Mouse (Mus musculus) kidney, postnatal 14 days (tissue): Measurements from ENCODE around the gene Gm20696.

Source experiments
- DNase-seq: peaks from one replicate; pipeline ENCODE4 v3.0.0; 2022; ENCODE audit warnings: mixed read lengths

The Gm20696 gene

DNA sequence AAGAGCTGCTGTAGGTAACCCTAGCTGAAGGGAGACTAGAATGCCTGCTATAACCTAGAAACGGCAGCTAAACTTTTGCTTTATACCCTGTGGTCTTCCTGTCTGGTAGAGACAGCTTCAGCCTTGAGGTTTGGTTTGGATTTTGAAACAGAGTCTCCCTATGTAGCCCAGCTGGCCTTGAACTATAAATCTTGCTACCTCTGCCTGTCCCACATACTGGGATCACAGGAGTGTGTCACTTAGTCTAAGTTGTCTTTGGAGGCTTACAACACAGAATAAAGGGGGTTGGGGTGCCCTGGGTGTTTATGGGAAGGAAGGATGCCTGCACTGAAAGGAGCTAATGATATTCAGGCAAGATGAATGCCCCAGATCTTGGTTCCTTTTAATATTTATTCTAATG is 113.8 kb downstream of the Gm20696 start:
- DNase-seq = no peak

DNA sequence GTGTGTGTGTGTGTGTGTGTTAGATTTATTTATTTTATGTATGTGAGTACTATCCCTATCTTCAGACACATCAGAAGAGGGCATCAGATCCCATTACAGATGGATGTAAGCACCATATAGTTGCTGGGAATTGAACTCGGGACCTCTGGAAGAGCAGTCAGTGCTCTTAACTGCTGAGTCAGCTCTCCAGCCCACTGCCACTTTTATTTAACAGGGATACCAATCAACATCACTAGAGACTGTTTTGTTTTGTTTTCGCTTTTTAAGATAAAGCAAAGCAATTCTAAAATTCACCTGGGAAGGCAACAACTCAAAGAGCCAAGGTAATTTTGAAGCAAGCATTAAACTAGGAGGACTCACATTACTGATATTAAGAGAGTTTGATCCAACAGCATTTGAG is 120.2 kb downstream of the Gm20696 start:
- no peak for DNase-seq

DNA sequence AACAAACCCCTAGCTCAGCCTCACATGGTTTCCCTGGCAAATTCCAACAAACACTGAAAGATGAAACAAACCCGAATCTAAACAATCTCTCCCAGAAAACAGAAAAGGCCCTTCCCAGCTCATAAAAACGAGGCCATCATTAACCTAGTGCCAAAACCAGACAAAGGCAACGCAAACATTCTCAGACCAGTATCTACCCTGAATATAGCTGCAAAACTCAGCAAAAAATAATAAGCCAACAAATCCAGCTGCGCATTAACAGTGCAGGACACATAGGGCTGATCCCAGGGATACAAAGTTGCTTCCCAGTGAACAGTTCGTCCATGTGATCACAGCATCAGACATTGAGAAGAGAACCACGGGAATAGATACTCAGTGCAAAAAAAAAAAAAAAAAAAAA is 121.2 kb downstream of the Gm20696 start:
- DNase-seq = no peak

DNA sequence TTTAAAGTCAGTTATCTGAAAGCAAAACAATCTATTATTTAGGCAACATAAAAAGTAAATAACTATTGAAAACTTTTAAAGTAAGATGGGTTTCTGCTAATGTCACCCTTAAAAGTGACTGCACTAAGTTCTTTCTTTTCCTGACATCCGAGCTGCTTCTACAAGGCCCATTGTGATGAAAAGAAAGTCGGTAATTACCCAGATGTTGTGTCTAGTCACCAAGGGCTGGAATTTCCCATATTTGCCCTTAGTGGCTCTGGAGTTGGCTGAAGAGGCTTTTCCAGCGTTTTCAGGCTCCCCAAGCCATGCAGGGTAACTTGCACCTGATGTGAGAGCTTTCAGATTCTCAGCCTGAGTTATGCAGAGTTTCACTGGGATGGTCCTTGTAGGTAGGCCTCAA is 125.5 kb downstream of the Gm20696 start:
- no peak for DNase-seq

DNA sequence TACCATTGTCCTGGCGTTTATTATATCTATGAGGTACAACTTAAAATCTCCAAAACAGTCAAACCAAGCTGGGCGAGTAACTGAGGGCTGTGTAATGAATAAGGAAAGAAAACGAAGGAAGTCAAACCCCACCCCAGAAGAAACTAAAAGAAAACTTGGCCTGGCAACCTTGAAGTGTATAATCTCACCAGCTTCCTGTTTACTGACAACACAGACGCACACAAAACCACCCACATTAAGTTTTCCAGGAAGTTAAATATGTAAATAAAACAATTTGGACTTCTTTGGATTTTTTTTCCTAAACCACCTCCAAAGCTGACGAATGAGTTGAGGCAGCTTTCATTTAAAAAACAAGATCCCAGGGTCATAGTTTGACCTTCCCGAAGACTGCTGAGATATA is 125.9 kb downstream of the Gm20696 start:
- no peak for DNase-seq

DNA sequence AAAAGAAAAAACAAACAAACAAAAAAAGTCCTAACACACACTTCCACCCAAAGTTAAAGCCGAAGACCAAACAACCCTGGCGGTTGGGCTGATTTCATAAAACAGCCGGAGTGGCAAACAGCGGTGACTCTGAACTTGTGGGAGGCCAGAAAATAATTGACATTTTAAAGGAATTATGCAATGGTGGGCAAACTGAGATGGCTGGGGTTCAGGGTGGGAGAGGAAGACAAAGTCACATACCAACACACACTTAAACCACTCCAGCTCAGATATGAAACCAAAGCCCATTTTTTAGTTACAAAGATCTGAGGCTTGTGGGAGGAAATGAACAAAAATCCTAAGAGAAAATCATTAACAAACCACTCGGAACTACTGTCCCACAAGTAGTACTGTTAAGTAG is 126.5 kb downstream of the Gm20696 start:
- no peak for DNase-seq

DNA sequence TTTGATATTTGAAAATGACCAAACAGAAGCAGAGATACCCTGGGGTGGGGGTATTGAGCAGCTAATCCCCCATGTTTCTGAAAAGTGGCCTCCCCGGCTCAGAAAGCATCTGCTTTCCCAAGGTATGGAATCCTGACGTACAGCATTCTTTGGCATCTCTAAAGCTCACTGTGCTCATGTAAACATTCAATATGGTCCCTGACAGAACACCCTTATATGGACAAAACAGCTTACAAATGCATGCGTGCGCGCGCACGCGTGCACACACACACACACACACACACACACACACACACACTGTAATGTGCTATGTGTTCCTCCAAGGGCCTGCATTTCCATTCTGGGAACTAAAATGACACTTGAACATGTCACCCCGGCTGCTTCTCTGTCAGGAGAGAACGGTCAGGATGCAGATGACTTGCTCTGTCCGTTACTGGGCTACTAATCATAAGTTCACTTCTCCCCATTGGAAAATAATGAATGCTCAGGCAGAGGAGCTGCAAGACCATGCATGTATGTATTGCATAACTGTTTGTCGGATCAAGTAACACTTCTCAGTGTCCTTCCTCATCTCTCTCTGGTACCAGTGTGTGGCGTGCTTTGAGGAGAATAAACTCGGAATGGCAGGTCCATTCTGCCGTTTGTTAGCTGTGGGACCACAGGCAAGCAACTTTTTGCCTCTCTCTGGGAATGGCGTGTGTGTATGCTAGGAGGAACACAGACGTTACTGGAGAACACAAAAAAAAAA is 128.2 kb downstream of the Gm20696 start:
- no peak for DNase-seq

DNA sequence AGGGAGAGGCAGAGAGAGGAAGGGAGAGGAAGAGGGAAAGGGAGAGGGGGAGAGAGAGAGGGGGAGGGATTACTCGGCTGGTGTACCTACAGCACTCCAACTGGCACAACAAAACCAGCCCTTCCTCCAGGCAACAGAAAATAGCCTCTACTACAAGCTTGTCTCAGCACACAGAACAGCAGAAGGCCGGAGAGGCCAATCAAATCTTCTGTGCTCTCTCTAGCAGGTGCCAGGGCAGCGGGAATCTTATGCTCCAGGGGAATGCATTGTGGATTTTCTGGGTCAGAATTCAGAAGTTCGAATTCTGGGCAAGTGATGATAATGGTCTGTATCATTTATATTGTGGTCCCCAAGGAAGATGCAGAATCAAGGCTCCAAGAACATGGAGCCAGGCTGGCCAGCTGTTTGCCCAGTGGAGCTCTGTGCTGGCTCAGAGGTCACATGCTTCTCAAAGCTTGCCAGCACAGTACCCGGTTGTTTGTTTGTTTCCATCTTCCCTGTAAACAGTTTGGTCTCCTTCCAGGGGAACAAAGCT is 132.3 kb downstream of the Gm20696 start:
- no peak for DNase-seq

DNA sequence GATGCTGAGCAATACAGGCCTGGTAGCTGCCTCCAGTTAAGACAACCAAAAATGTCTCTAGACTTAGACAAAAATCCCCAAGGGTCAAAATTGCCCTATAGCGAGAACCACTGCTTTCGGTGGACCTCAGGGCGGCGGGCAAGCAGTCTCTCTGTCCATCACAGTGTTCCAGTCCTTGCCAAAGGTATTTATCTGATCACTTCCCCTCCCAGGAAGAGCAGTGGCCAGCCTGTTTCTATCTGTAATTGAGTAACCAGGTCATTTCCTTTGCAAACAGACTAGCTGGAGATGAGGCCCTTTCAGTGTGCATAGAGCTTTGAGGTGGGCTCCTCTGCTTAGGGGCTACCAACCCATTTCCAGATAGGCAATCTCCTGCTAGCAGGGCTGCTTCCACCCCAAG is 134.1 kb downstream of the Gm20696 start:
- DNase-seq = no peak

DNA sequence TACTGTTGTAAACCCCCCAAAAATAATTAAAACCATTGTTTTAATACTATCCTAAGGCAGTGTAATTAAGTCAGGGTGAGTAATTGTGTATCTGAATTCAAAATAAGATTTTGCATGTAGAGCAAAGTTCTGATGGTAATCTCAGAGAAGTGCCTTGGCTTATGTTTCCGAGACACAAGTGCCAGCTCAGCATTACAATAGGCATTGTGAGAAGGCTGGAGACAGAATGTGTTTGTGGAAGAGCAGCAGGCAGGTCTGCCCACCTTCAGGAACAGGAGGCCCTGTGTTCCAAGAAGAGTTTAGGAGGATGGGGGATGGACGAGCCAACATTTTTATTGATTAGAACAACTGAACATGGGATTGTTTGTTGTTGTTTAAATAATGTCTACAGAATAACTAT is 137.6 kb downstream of the Gm20696 start:
- no peak for DNase-seq

DNA sequence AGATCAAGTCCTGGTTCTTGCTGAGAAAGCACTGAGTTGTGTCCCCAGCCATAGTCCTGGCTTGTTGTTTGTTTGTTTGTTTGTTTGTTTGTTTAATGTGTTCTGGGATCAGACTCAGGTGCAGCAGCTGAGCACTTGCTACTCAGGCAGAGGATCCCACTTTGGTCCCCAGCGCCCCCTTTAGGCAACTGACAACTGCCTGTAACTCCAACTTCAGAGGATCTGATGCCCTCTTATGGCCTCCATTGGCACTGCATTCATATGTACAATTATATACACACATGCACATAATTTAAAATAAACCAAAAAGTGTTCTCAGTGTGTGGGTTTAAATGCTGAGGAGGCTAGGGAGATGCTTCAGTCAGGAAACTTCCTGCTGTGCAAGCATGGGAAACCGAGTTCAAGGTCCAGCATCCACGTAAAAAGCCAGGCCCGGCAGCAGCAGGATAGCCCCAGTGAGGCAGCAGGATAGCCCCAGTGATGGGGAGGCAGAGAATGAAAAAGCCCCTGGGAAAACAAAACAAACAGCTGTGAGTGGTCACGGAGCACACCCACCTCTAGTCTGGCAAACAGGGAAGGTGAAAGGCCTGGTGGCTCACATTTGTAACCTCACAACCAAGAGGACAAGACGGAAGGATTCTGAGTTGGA is 139.0 kb downstream of the Gm20696 start:
- no peak for DNase-seq

DNA sequence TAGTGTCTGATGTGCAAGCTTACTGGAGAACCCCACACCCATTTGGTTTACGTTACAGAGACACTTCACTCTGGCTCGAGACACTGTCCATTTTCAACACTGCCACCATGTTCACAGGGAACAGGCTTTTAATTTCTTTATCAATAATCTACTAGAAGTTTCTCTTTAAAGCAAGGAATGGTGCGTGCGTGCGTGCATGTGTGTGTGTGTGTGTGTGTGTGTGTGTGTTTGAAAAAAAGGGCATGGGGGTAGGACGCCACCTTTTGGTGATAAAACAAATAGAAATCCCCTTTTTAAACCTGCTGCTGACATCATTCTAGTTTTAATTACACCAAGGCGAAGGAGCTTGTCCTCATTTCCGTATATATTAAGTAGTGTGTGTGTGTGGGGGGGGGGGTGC is 141.2 kb downstream of the Gm20696 start:
- DNase-seq = peak; percentile 30

DNA sequence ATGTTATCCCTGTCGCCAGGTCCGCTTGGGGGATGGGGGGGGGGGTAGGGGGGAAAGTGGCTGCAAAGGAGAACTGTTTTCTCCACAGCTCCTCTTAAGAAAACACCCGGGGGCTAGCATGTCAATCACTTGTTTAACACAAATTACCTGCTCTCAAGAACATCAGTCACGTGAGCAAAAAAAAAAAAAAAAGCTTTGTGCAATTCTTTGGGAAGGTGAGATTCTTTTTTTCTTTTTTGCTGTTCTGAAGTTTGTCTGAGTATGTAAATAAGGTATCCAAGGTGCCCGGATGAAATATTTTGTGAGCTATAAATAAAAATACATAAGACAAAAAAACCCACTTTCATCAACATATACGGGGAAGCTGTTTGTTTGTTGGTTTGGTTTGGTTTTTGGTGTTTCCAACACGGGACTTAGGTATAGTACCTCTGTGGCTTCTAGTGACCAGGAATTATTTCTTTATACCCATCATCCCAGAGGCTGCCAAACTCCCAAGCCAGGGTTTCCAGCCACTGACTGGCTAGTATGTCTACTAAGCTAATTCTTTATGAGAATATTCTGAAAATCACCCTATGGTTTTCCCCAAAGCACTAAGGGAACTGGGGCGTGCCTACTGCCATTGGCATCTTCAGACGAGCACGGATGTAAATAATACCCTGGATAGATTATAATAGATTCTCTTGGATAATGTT is 142.8 kb downstream of the Gm20696 start:
- no peak for DNase-seq

DNA sequence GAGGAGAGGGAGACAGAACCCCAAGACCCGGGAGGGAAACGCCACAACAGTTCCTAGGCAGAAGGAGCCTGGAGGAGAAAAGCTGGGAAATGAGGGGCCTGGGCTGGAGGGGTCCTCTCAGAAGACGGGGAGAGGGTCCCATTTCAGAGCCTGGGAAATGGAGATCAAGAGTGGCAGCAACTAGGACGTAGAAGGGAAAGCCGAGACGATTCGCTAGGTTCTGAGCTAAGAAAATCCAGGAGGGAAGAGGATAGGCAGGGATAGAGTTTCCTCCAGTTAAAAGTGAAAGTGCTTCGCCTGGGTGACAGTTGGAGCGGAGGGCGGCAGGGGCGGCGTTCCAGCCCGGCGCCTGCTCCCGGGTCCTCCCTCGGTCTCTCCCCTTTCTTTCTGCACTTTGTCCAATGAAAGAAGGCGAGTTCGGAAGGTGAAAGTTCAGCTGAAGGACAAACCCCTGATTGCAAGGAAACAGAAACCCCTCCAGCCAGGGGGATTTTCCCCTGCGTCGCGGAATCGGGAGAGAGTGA is 143.4 kb downstream of the Gm20696 start:
- DNase-seq = peak; percentile 88

DNA sequence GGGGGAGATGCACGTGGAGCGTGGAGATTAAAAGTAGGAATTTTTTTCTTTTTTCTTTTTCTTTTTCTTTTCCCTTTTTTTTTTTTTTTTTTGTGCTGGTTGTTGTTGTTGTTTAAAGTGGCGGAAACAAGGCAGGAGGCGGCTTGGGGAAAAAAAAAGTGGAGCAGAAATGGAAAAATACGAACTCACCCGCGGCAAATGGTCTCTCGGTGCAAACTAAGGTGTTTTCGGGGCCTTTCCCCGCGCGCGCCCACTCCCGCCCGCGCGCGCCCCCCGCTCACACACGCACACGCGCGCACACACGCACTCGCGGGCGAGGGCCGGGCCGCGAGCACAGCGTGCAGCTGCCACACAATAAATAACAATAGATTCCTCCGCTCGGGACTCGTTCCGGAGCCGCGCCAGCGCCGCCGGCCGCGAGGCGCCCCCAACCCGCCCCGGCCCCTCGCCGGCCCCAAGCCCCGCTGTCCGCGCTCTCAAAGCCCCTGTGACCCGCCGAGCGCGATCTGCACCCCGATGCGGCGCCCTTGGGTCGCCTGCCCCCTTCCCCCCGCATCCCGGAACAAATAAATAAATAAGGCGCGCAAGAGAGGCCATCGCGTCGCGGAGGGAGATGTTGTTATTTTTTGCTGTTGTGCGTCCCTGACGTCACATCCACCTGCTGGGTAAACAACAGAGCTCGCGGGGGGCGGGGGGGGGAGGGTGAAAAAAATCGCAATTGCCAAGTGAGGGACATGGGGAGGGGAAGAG is 144.1 kb downstream of the Gm20696 start, which contains the start of gene Foxp1:
TSS of gene Foxp1 (minus strand) at position 363 of the 750 bp plus-strand sequence.
- DNase-seq = peak; percentile 89

DNA sequence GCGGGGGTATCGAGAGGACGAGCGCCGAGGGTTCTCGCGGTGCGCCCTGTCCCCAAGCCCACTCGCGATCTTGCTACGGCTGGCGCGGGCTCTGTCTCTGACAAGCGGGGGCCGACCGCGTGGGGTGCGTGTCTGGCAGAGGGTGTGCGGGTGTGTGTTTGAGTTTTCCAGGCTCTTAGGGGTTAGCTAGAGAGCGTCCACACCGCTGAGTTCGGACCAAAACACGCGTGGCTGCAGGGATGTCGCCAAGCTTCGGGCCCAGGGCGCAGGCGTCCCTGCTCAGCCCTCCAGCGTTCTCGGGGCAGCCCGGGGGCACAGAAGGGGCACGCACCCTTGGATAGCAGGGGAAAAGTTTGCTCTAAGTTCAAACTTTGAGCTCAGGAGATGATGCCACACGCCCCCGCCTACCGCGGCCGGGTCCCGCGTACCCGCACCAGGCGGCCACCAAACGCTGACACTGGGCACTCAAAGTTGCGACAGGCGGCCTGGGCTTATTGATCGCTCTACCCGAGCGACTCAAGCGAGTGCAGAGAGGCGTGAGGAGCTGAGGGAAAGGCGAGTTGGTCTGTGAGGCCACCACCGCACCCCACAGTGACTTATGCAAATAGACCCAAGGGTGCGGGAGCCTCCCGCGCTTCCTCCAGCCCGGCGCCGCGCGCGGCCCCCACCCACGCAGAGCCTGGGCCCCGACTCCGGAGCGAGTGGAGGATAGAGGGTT is 144.8 kb downstream of the Gm20696 start:
- peak; percentile 56 for DNase-seq

DNA sequence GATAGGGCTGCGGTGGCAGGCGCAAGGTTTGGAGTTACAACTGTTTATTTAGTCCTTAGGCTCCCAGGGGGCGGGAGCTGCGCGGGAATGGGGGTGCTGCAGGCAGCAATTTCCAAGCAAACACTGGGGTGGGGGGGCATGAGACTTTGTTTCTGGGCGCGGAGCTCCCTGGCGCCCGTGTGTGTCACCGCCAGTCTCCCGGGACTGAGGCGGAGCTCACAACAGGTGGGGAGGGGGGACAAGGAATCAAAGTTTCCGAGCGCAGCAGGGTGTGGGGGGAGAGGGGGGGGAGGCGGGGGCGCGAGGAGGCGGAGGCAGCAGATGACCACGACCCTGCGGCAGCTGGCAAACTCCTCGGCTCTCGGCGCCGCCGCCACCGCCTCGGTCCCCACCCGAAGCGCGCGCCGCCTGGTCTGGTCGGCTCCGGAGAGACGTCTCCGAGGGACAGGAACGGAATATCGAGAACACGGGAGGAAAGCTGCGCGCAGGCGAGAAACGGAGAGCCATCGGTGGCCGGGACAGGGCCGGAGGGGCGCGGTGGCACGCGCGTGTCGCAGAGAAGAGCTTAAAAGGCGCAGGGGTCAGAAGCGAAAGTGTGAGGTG is 145.5 kb downstream of the Gm20696 start:
- peak; percentile 76 for DNase-seq

DNA sequence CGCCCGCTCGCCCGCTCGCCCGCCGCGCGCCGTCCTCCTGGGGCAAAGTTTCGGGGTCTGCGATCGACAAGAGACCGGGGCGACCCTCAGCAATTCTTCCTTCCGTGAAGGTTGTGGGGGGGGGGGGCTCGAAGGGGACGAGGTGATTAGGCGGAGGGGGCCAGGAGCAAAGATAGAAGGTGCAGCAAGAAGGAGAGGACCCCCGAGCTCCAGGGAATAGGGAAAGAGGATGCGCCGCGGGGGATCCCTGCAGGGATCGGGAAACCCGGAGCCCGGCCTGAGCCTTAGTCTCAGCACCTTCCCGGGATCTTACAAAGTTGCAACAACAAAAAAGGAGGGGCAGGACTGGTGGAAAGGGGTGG is 145.9 kb downstream of the Gm20696 start:
- DNase-seq = no peak

DNA sequence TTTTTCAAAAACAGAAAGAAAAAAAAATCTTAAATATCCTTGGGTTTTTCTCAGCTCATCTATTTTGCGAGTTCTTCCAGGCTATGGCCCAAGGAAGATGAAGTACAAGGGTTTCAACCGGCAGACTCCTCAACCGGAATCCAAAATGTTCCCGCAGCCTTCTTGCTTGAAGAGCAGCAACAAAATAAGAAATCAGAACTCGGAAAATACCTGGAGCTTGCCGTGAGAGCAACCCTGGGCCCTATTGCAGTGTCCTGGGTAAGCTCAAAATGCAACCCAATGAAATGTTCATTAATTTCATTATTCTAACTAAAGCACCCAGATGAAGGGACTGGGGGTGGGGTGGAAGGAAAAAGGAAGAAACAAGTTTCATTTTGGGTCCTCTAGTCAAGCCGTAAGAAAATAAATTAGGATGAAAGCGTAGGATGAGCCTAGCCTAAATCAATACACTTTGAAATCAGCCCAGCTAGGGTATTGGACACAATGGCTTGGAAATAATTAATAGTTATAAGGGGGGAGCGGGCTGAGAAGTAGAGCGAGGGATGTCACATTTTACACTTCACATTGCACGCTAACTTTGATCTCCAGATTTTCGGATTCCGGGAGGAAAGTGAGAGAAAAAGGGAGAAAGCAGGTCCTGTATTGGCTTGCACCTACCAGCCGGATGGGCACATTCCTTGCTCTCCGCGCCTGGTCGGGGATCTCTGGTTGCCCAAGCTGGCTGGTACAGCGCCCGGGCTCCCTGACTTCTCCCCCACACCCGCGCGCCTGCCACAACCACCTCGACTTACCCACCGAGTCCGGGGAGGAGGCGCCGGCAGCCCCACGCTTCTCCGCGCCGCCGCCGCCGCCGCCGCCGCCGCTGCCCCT is 146.6 kb downstream of the Gm20696 start:
- DNase-seq = peak; percentile 49

DNA sequence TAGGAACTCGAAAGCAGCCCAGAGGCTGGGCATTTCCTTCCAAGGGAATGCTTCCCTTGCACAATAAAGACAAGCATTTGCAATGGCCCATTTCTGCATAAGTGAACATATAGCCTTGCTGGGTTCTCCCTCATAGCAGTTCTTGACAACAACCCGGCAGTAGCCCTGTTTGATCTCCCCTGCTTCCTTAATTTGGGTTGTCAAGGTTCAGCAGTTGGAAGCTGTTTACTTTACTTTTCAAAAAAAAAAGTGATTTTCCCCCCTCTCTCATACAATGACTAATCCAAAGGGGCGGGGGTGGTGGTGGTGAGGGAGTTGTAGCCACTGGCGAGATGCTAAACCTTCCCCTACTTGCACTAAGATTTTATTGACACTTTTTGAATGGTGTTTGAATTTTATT is 147.5 kb downstream of the Gm20696 start:
- DNase-seq = no peak
